Mouse (Mus musculus) kidney, embryonic 15.5 days (tissue): ENCODE results near the gene Fbxo34. TPM values are rescaled to one million over a fixed set of nuclear protein-coding genes. Genes with fewer than 3 reads are reported as not detected.
"Not testable (repeated sequence)": the region's sequence is repeated elsewhere in the genome, so short reads cannot be mapped to it uniquely, and the experiment has no call there.

Source experiments
- ATAC-seq: fragments of 200-750 bp; cut with Nextera tagmentation; replicated peaks from 2 replicates; pipeline ENCODE4 v1.8.0; 2017; ENCODE audit warnings: moderate TSS enrichment; ENCODE audit not compliant: low FRiP score
- H3K27ac ChIP-seq: fragments of 300-500 bp; sonication (generic); 2 replicates; pipeline ENCODE4 v1.5.1; 2015; ENCODE audit warnings: mild to moderate bottlenecking, inconsistent platforms
- H3K27me3 ChIP-seq: fragments of 300-500 bp; sonication (generic); 2 replicates; pipeline ENCODE4 v1.6.1; 2015; ENCODE audit warnings: inconsistent platforms
- H3K36me3 ChIP-seq: fragments of 300-500 bp; sonication (generic); 2 replicates; pipeline ENCODE4 v1.6.1; 2015; ENCODE audit warnings: inconsistent platforms
- H3K4me1 ChIP-seq: fragments of 300-500 bp; sonication (generic); 2 replicates; pipeline ENCODE4 v1.6.1; 2015; ENCODE audit warnings: inconsistent platforms
- H3K4me2 ChIP-seq: fragments of 300-500 bp; sonication (generic); 2 replicates; pipeline ENCODE4 v1.6.1; 2015; ENCODE audit warnings: moderate library complexity, mild to moderate bottlenecking, inconsistent platforms
- H3K4me3 ChIP-seq: fragments of 300-500 bp; sonication (generic); replicated peaks from 2 replicates; pipeline ENCODE4 v1.5.1; 2015; ENCODE audit warnings: mild to moderate bottlenecking, inconsistent platforms
- H3K9ac ChIP-seq: fragments of 300-500 bp; sonication (generic); 2 replicates; pipeline ENCODE4 v1.6.1; 2015; ENCODE audit warnings: mild to moderate bottlenecking, inconsistent platforms
- H3K9me3 ChIP-seq: fragments of 300-500 bp; sonication (generic); replicated peaks from 2 replicates; pipeline ENCODE4 v1.6.1; 2016; ENCODE audit warnings: inconsistent platforms
- WGBS: fragments of 180-500 bp; shearing (Covaris S2); methylation state at CpG from one replicate; pipeline ENCODE4 v1.1.7; 2015; ENCODE audit warnings: mixed read lengths; 5-methylcytosine and 5-hydroxymethylcytosine counted together
- polyA plus RNA-seq: library from polyadenylated mRNA; unstranded; fragments of >200 nt; fragmentation: Nextera tagmentation; extraction: Ambion mirVana; gene quantifications from 2 replicates; pipeline ENCODE4 v1.2.1, GENCODE M21; 2015

Gene Fbxo34
- 20.6 and 23.7 TPM in 2 replicates for polyA plus RNA-seq

- not testable (repeated sequence) for H3K36me3 ChIP-seq, H3K9me3 ChIP-seq, H3K4me3 ChIP-seq, ATAC-seq, H3K4me1 ChIP-seq, H3K27ac ChIP-seq, H3K4me2 ChIP-seq, H3K27me3 ChIP-seq, H3K9ac ChIP-seq
- WGBS, result 74% methylated on average over 3 of the region's 5 CpGs
These were observed at the start of gene Fbxo34 for GRCm38 (mm10) chr14:47450121-47450520. Gene Fbxo34 (plus strand): TSS chr14:47450421.

- no peak for ATAC-seq
- WGBS, result 90% methylated on average over 8 of the region's 8 CpGs
- peaks cover 97% of the 10 kb centered on the region for H3K36me3 ChIP-seq
These were observed 47.5 kb upstream of the Fbxo34 start for GRCm38 (mm10) chr14:47402735-47403134.

GRCm38 (mm10) chr14:47406000-47406399 lies 44.2 kb upstream of the Fbxo34 start:
- no peak overlapping the region for H3K4me3 ChIP-seq
- H3K36me3 ChIP-seq, result peaks cover 97% of the 10 kb centered on the region
- no peaks in the 10 kb centered on the region for H3K4me1 ChIP-seq
- H3K27me3 ChIP-seq, result no peaks in the 10 kb centered on the region
- H3K4me2 ChIP-seq, result no peak overlapping the region
- 80% methylated on average over 9 of the region's 9 CpGs for WGBS
- ATAC-seq, result no peak
- H3K9me3 ChIP-seq, result no peaks in the 10 kb centered on the region
- H3K27ac ChIP-seq, result no peak overlapping the region
- H3K9ac ChIP-seq, result no peak overlapping the region

More at GRCm38 (mm10) chr14:47402735-47403134, 47.5 kb upstream of the Fbxo34 start:
- no peaks in the 10 kb centered on the region for H3K27me3 ChIP-seq
- no peak overlapping the region for H3K27ac ChIP-seq
- no peak overlapping the region for H3K4me3 ChIP-seq
- H3K9ac ChIP-seq, result no peak overlapping the region
- H3K9me3 ChIP-seq, result no peaks in the 10 kb centered on the region
- H3K4me2 ChIP-seq, result no peak overlapping the region
- no peaks in the 10 kb centered on the region for H3K4me1 ChIP-seq

GRCm38 (mm10) chr14:47417346-47417745 lies 32.9 kb upstream of the Fbxo34 start:
- H3K4me1 ChIP-seq, result peaks cover 17% of the 10 kb centered on the region
- peaks cover 41% of the 10 kb centered on the region for H3K36me3 ChIP-seq
- peak overlapping the region; percentile 67 for H3K4me2 ChIP-seq
- WGBS, result 26% methylated on average over 3 of the region's 3 CpGs
- H3K9me3 ChIP-seq, result no peaks in the 10 kb centered on the region
- H3K27ac ChIP-seq, result 0 out of 2 replicates have a peak overlapping the region, but pooled peaks have one; percentile 84
- ATAC-seq, result 0 out of 2 replicates have a peak, but pooled peaks have one; percentile 38
- no peaks in the 10 kb centered on the region for H3K27me3 ChIP-seq
- peak overlapping the region; percentile 55 for H3K9ac ChIP-seq
- peak overlapping the region; percentile 69 for H3K4me3 ChIP-seq

- Histone ChIP-seq H3K27me3 (no peaks in the 10 kb centered on the region), H3K4me2 (peak within 1 kb of the TSS; percentile 67), H3K4me3 (peak within 1 kb of the TSS; percentile 69), H3K27ac (peak within 1 kb of the TSS; percentile 84), H3K9ac (peak within 1 kb of the TSS; percentile 55), H3K9me3 (no peaks in the 10 kb centered on the region), H3K36me3 (peaks cover 35% of the 10 kb centered on the region), H3K4me1 (peaks cover 17% of the 10 kb centered on the region)
- peak; percentile 96 for ATAC-seq
- 2% methylated on average over 36 of the region's 36 CpGs for WGBS
These were observed 32.2 kb upstream of the Fbxo34 start, which contains the start of gene Dlgap5 for GRCm38 (mm10) chr14:47417775-47418665. Gene Dlgap5 (minus strand): TSS chr14:47418407.

GRCm38 (mm10) chr14:47418666-47418991 lies 31.6 kb upstream of the Fbxo34 start:
- Histone ChIP-seq H3K4me3 (peak overlapping the region; percentile 69), H3K4me1 (peaks cover 17% of the 10 kb centered on the region), H3K27ac (peak overlapping the region; percentile 55), H3K4me2 (peak overlapping the region; percentile 67), H3K9ac (0 out of 2 replicates have a peak overlapping the region, but pooled peaks have one; percentile 55), H3K9me3 (no peaks in the 10 kb centered on the region), H3K27me3 (no peaks in the 10 kb centered on the region), H3K36me3 (peaks cover 29% of the 10 kb centered on the region)
- ATAC-seq, result no peak
- 26% methylated on average over 5 of the region's 5 CpGs for WGBS

- no peak for ATAC-seq
- H3K4me2 ChIP-seq, result no peak overlapping the region
- peaks cover 17% of the 10 kb centered on the region for H3K4me1 ChIP-seq
- peaks cover 24% of the 10 kb centered on the region for H3K36me3 ChIP-seq
- peak overlapping the region; percentile 55; the same call in 1 of the 2 replicates for H3K27ac ChIP-seq
- WGBS, result 68% methylated on average over 9 of the region's 9 CpGs
- no peaks in the 10 kb centered on the region for H3K27me3 ChIP-seq
- no peak overlapping the region for H3K9ac ChIP-seq
- no peaks in the 10 kb centered on the region for H3K9me3 ChIP-seq
- no peak overlapping the region for H3K4me3 ChIP-seq
These were observed 31.1 kb upstream of the Fbxo34 start for GRCm38 (mm10) chr14:47419034-47419625.

GRCm38 (mm10) chr14:47419723-47420276 lies 30.4 kb upstream of the Fbxo34 start:
- ATAC-seq, result no peak
- peaks cover 17% of the 10 kb centered on the region for H3K4me1 ChIP-seq
- H3K27ac ChIP-seq, result no peak overlapping the region
- 94% methylated on average over 24 of the region's 24 CpGs for whole genome bisulfite sequencing
- H3K27me3 ChIP-seq, result no peaks in the 10 kb centered on the region
- H3K4me3 ChIP-seq, result no peak overlapping the region
- H3K9ac ChIP-seq, result no peak overlapping the region
- H3K4me2 ChIP-seq, result no peak overlapping the region
- peaks cover 17% of the 10 kb centered on the region for H3K36me3 ChIP-seq
- no peaks in the 10 kb centered on the region for H3K9me3 ChIP-seq

- Histone ChIP-seq H3K9me3 (no peaks in the 10 kb centered on the region), H3K4me3 (no peak overlapping the region), H3K27ac (no peak overlapping the region), H3K4me1 (peaks cover 17% of the 10 kb centered on the region), H3K27me3 (no peaks in the 10 kb centered on the region), H3K9ac (no peak overlapping the region), H3K36me3 (no peaks in the 10 kb centered on the region), H3K4me2 (no peak overlapping the region)
- ATAC-seq, result no peak
- WGBS, result 48% methylated on average over 2 of the region's 2 CpGs
These were observed 28.6 kb upstream of the Fbxo34 start for GRCm38 (mm10) chr14:47421606-47422005.

GRCm38 (mm10) chr14:47422466-47422865 lies 27.8 kb upstream of the Fbxo34 start:
- Histone ChIP-seq H3K27me3 (no peaks in the 10 kb centered on the region), H3K4me3 (no peak overlapping the region), H3K9me3 (no peaks in the 10 kb centered on the region), H3K27ac (no peak overlapping the region), H3K36me3 (no peaks in the 10 kb centered on the region), H3K9ac (no peak overlapping the region), H3K4me2 (no peak overlapping the region), H3K4me1 (peaks cover 9% of the 10 kb centered on the region)
- ATAC-seq, result no peak
- 72% methylated on average over 4 of the region's 4 CpGs for WGBS

GRCm38 (mm10) chr14:47432987-47433386 lies 17.2 kb upstream of the Fbxo34 start:
- no peak for ATAC-seq
- no peaks in the 10 kb centered on the region for H3K27me3 ChIP-seq
- no peak overlapping the region for H3K4me2 ChIP-seq
- H3K27ac ChIP-seq, result no peak overlapping the region
- no peaks in the 10 kb centered on the region for H3K9me3 ChIP-seq
- H3K36me3 ChIP-seq, result no peaks in the 10 kb centered on the region
- H3K9ac ChIP-seq, result no peak overlapping the region
- no peak overlapping the region for H3K4me3 ChIP-seq
- no peaks in the 10 kb centered on the region for H3K4me1 ChIP-seq

- Histone ChIP-seq H3K4me3 (no peak overlapping the region), H3K27me3 (no peaks in the 10 kb centered on the region), H3K27ac (no peak overlapping the region), H3K9me3 (peaks cover 8% of the 10 kb centered on the region), H3K4me2 (no peak overlapping the region), H3K36me3 (no peaks in the 10 kb centered on the region), H3K9ac (no peak overlapping the region), H3K4me1 (no peaks in the 10 kb centered on the region)
- whole genome bisulfite sequencing, result 70% methylated on average over 3 of the region's 3 CpGs
- ATAC-seq, result no peak
These were observed 11.3 kb upstream of the Fbxo34 start for GRCm38 (mm10) chr14:47438947-47439346.
